Mouse (Mus musculus): ENCODE measurements around the gene Irak4. TPM values are rescaled to one million over a fixed set of nuclear protein-coding genes. Genes with fewer than 3 reads are reported as not detected.

Gene Irak4
- polyA plus RNA-seq, 1 experiment from 2014 or later: 2.0 TPM

DNA sequence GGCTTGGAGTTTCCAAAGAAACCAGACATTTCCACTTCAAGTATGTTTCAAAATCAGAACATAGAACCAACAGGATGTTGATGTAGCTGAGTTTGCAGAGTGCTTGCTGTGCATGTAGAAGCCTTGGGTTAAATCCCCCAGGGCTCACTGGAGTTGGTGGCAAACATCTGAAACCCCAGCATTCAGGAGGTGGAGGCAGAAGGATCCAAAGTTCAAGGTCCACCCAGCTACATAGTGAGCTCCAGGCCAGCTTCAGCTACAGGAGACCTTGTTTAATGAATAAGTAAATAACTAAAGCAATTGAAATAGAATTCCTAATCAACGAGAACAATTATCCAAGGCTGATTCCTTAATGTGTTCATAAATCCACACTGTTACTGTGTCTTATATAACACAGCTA lies 50.1 kb downstream of the Irak4 start:
- Histone ChIP-seq H3K9me3 (ENCODE audit: control insufficient read depth, low read length) (no peaks in the 10 kb centered on the region), H3K36me3 (ENCODE audit: control insufficient read depth, insufficient read depth, low read length) (no peaks in the 10 kb centered on the region), H3K4me1 (ENCODE audit: control insufficient read depth, insufficient read depth, low read length) (peaks cover 5% of the 10 kb centered on the region; the same call in 1 of the 2 replicates), H3K4me2 (no peak overlapping the region), H3K4me3 (ENCODE audit: low read depth, low read length) (no peak overlapping the region), H3K9ac (ENCODE audit: low read length) (no peak overlapping the region), H3K27ac (ENCODE audit: low read depth, low read length) (no peak overlapping the region), H3K27me3 (ENCODE audit: control insufficient read depth, insufficient read depth, low read length) (no peaks in the 10 kb centered on the region)
- WGBS: 80% methylated on average over 1 of the region's 1 CpGs
- ATAC-seq (ENCODE audit: low FRiP score) (no peak), DNase-seq (ENCODE audit: low spot score, missing footprints) (no peak)

DNA sequence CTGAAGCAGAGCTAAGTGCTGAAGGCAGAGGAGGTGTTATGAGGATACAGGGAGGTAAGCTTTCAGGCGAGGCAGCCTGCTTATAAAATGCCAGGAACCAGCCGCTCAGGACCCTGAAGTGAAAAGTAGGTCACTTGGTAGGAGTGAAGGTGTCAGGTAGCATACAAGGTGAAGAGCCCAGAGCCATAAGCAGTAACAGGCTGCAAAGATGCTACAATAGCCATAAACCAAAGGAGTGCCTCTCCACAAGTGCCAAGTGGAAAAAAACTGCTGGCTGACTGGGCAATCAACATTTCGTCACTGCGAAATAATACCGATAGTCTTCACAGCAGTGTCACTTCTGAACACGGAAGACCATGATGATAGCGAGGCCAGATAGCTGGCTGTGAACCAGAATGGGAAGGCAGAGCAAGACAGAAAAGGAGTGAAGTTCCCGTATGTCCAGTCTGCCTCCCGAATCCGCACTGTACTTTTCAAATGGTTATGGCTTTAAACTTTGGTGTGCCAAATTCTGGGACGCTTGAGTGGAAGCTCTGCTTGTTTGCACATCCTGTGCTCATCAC lies 56.8 kb downstream of the Irak4 start:
- Histone ChIP-seq H3K27me3 (ENCODE audit: control insufficient read depth, insufficient read depth, low read length) (no peaks in the 10 kb centered on the region), H3K4me2 (no peak overlapping the region), H3K4me3 (ENCODE audit: low read depth, low read length) (no peak overlapping the region), H3K36me3 (ENCODE audit: control insufficient read depth, insufficient read depth, low read length) (no peaks in the 10 kb centered on the region), H3K9me3 (ENCODE audit: control insufficient read depth, low read length) (no peaks in the 10 kb centered on the region), H3K4me1 (ENCODE audit: control insufficient read depth, insufficient read depth, low read length) (no peaks in the 10 kb centered on the region), H3K27ac (ENCODE audit: low read depth, low read length) (no peak overlapping the region), H3K9ac (ENCODE audit: low read length) (no peak overlapping the region)
- ATAC-seq (ENCODE audit: low FRiP score) (no peak), DNase-seq (ENCODE audit: low spot score, missing footprints) (no peak)
- WGBS: 85% methylated on average over 11 of the region's 11 CpGs

GRCm38 (mm10) chr15:94601339-94601738 lies 57.9 kb downstream of the Irak4 start:
- Histone ChIP-seq H3K36me3 (ENCODE audit: control insufficient read depth, insufficient read depth, low read length) (no peaks in the 10 kb centered on the region), H3K27ac (ENCODE audit: low read depth, low read length) (no peak overlapping the region), H3K4me2 (no peak overlapping the region), H3K4me3 (ENCODE audit: low read depth, low read length) (no peak overlapping the region), H3K9ac (ENCODE audit: low read length) (no peak overlapping the region), H3K9me3 (ENCODE audit: control insufficient read depth, low read length) (no peaks in the 10 kb centered on the region), H3K27me3 (ENCODE audit: control insufficient read depth, insufficient read depth, low read length) (no peaks in the 10 kb centered on the region), H3K4me1 (ENCODE audit: control insufficient read depth, insufficient read depth, low read length) (no peaks in the 10 kb centered on the region)
- 20% methylated on average over 3 of the region's 3 CpGs for WGBS
- DNase-seq (ENCODE audit: low spot score, missing footprints) (no peak), ATAC-seq (ENCODE audit: low FRiP score) (0 out of 2 replicates have a peak, but pooled peaks have one; percentile 46)

DNA sequence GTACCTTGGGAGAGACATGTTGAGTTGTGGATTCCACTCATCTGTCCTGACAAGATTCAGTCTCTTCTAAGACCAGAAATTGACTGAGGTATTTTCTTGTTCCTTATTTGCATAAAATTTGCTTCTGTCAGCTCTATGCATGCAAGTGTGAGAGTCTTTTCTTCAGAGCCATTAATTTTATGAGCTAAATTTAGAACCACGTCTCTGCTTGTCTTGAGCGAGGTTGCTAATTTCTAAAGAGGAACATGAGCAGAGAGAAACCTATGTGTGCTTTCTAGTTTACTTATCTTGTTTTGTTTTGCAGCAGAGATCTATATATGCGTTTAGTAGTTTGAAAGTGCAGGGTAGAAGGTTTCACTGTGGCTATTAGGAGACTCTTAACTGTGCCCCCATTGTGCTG lies 59.0 kb downstream of the Irak4 start:
- no peak overlapping the region for H3K4me3 ChIP-seq (ENCODE audit: low read depth, low read length)
- no peaks in the 10 kb centered on the region for H3K27me3 ChIP-seq (ENCODE audit: control insufficient read depth, insufficient read depth, low read length)
- WGBS: 80% methylated on average over 3 of the region's 3 CpGs
- no peaks in the 10 kb centered on the region for H3K9me3 ChIP-seq (ENCODE audit: control insufficient read depth, low read length)
- H3K4me2 ChIP-seq: no peak overlapping the region
- no peak overlapping the region for H3K9ac ChIP-seq (ENCODE audit: low read length)
- H3K4me1 ChIP-seq (ENCODE audit: control insufficient read depth, insufficient read depth, low read length): no peaks in the 10 kb centered on the region
- no peak overlapping the region for H3K27ac ChIP-seq (ENCODE audit: low read depth, low read length)
- no peak for ATAC-seq (ENCODE audit: low FRiP score)
- no peak for DNase-seq (ENCODE audit: low spot score, missing footprints)
- no peaks in the 10 kb centered on the region for H3K36me3 ChIP-seq (ENCODE audit: control insufficient read depth, insufficient read depth, low read length)

- Histone ChIP-seq H3K4me3 (ENCODE audit: low read depth, low read length) (no peak overlapping the region), H3K27ac (ENCODE audit: low read depth, low read length) (no peak overlapping the region), H3K36me3 (ENCODE audit: control insufficient read depth, insufficient read depth, low read length) (no peaks in the 10 kb centered on the region), H3K4me1 (ENCODE audit: control insufficient read depth, insufficient read depth, low read length) (no peaks in the 10 kb centered on the region), H3K9ac (ENCODE audit: low read length) (no peak overlapping the region), H3K27me3 (ENCODE audit: control insufficient read depth, insufficient read depth, low read length) (no peaks in the 10 kb centered on the region), H3K4me2 (no peak overlapping the region), H3K9me3 (ENCODE audit: control insufficient read depth, low read length) (no peaks in the 10 kb centered on the region)
- ATAC-seq (ENCODE audit: low FRiP score): no peak
- WGBS: 92% methylated on average over 8 of the region's 8 CpGs
- no peak for DNase-seq (ENCODE audit: low spot score, missing footprints)
These were observed 64.3 kb downstream of the Irak4 start for GRCm38 (mm10) chr15:94607768-94608167.

DNA sequence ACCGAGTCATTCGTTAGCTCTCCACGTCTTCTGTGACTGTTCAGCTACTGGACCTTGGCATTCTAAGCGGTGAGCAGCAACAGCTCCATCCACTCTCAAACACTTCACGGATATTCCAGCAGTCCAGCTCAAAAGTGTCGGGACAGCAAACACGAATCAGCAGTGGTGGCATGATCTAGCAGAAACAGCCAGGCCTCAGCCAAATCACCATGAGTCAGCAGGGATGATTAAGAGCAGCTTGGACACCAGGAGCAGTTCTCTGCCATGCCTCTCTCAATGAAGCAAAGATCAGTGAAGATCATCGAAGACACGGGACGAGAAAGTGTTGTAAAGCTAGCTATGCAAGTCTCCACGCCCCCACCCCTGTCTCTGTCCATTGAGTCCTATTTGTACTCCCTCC lies 72.6 kb downstream of the Irak4 start:
- DNase-seq (ENCODE audit: low spot score, missing footprints): no peak
- Histone ChIP-seq H3K9ac (ENCODE audit: low read length) (no peak overlapping the region), H3K27ac (ENCODE audit: low read depth, low read length) (no peak overlapping the region), H3K4me2 (no peak overlapping the region), H3K4me1 (ENCODE audit: control insufficient read depth, insufficient read depth, low read length) (no peaks in the 10 kb centered on the region), H3K9me3 (ENCODE audit: control insufficient read depth, low read length) (no peaks in the 10 kb centered on the region), H3K27me3 (ENCODE audit: control insufficient read depth, insufficient read depth, low read length) (no peaks in the 10 kb centered on the region), H3K4me3 (ENCODE audit: low read depth, low read length) (no peak overlapping the region), H3K36me3 (ENCODE audit: control insufficient read depth, insufficient read depth, low read length) (no peaks in the 10 kb centered on the region)
- no peak for ATAC-seq (ENCODE audit: low FRiP score)
- WGBS: 94% methylated on average over 11 of the region's 11 CpGs

- no peaks in the 10 kb centered on the region for H3K36me3 ChIP-seq (ENCODE audit: control insufficient read depth, insufficient read depth, low read length)
- H3K4me3 ChIP-seq (ENCODE audit: low read depth, low read length): no peak overlapping the region
- H3K4me2 ChIP-seq: no peak overlapping the region
These were observed 77.5 kb downstream of the Irak4 start for GRCm38 (mm10) chr15:94620909-94621308.

DNA sequence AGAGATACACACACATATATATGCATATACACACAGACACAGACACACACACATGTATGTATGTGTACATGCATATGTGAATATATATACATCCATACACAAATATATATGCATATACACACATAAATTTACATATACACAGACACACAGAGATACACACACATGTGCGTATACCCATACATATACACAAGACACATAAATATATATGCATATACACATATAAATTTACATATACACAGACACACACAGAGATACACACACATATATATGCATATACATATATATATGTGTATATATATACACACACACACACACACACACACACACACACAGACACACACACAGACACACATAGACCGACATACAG lies 85.0 kb downstream of the Irak4 start:
- peak overlapping the region; percentile 65 for H3K4me3 ChIP-seq (ENCODE audit: low read depth, low read length)
- WGBS: 51% methylated on average over 2 of the region's 2 CpGs
- DNase-seq (ENCODE audit: low spot score, missing footprints) (no peak), ATAC-seq (ENCODE audit: low FRiP score) (peak; percentile 25; the same call in 1 of the 2 replicates)
- no peaks in the 10 kb centered on the region for H3K36me3 ChIP-seq (ENCODE audit: control insufficient read depth, insufficient read depth, low read length)
- H3K4me1 ChIP-seq (ENCODE audit: control insufficient read depth, insufficient read depth, low read length): 0 out of 2 replicates have a peak, but pooled peaks cover 2% of the 10 kb centered on the region
- H3K9ac ChIP-seq (ENCODE audit: low read length): peak overlapping the region; percentile 75; the same call in 1 of the 2 replicates
- H3K9me3 ChIP-seq (ENCODE audit: control insufficient read depth, low read length): no peaks in the 10 kb centered on the region
- no peak overlapping the region for H3K27ac ChIP-seq (ENCODE audit: low read depth, low read length)
- no peaks in the 10 kb centered on the region for H3K27me3 ChIP-seq (ENCODE audit: control insufficient read depth, insufficient read depth, low read length)
- H3K4me2 ChIP-seq: peak overlapping the region; percentile 99

More at GRCm38 (mm10) chr15:94620909-94621308, 77.5 kb downstream of the Irak4 start:
- Histone ChIP-seq H3K27ac (ENCODE audit: low read depth, low read length) (no peak overlapping the region), H3K9me3 (ENCODE audit: control insufficient read depth, low read length) (no peaks in the 10 kb centered on the region), H3K4me1 (ENCODE audit: control insufficient read depth, insufficient read depth, low read length) (no peaks in the 10 kb centered on the region), H3K27me3 (ENCODE audit: control insufficient read depth, insufficient read depth, low read length) (no peaks in the 10 kb centered on the region), H3K9ac (ENCODE audit: low read length) (no peak overlapping the region)
- no peak for ATAC-seq (ENCODE audit: low FRiP score)
- no peak for DNase-seq (ENCODE audit: low spot score, missing footprints)

DNA sequence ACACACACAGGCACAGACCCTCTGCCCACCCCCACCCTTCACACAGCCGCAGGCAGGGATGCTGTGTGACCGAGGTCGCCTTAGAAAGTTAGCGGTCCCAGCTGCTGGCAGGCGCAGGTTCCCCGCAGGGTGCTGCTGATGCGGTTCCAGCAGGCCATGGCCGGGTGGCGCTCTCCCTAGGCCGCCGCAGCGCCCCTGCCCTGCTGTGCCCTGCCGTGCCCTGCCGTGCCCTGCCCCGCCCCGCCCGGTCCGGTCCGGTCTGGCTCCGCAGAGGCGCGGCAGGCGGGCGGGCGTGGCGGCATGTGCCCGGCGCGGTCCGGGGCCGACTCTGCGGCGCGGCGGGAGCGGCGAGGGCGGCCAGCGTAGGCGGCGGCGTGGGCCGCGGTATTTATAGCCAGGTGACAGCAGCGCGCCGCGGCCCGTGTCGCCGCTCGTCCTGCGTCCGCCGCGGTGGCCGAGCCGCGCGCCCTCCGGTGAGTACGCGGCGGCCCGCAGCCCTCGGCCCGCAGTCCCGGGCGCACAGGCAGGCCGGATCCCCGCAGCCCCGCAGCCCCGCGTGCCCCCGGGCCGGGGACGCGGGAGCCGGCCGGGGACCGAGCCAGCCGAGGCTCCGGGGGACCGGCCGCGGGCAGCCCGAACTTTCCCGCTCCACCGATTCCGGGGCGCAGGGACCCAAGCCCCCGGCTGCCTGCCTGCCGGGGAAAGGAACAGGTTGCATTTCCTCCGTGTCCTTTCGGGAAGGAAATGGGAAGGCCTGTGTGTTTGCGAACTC lies 85.6 kb downstream of the Irak4 start, which contains the start of gene Tmem117:
Gene Tmem117 (plus strand): TSS at position 403 of the 772 bp plus-strand sequence.
- Histone ChIP-seq H3K36me3 (ENCODE audit: control insufficient read depth, insufficient read depth, low read length) (no peaks in the 10 kb centered on the region), H3K4me1 (ENCODE audit: control insufficient read depth, insufficient read depth, low read length) (0 out of 2 replicates have a peak, but pooled peaks cover 2% of the 10 kb centered on the region), H3K9me3 (ENCODE audit: control insufficient read depth, low read length) (no peaks in the 10 kb centered on the region), H3K9ac (ENCODE audit: low read length) (peak within 1 kb of the TSS; percentile 75), H3K4me3 (ENCODE audit: low read depth, low read length) (peak within 1 kb of the TSS; percentile 65), H3K4me2 (peak within 1 kb of the TSS; percentile 99), H3K27ac (ENCODE audit: low read depth, low read length) (no peak within 1 kb of the TSS), H3K27me3 (ENCODE audit: control insufficient read depth, insufficient read depth, low read length) (no peaks in the 10 kb centered on the region)
- peak; percentile 87 for ATAC-seq (ENCODE audit: low FRiP score)
- DNase-seq (ENCODE audit: low spot score, missing footprints): peak; percentile 92
- WGBS: under 1% methylated on average over 67 of the region's 96 CpGs

All from midbrain, embryonic 11.5 days (tissue).